Mouse (Mus musculus): ENCODE measurements at regions not wholly inside any gene's neighbourhood (a gene's known extent, or its start where the extent isn't known, plus 50 kb on each side); places are given as distances from the start of the nearest gene placed in this dataset.

GRCm38 (mm10) chr17:64538520-64538953 is 62.0 kb upstream of the Man2a1 start:
- Histone ChIP-seq H3K4me1 (ENCODE audit: control insufficient read depth, insufficient read depth, low read length) (no peaks in the 10 kb centered on the region), H3K27ac (ENCODE audit: control insufficient read depth, insufficient read depth, low read depth, low read length, poor library complexity) (no peak overlapping the region), H3K4me3 (replicated peaks; ENCODE audit: control insufficient read depth, low read depth, low read length) (no peak overlapping the region)
- TF ChIP-seq POLR2A (IDR thresholded peaks at IDR 0.05; ENCODE audit: borderline replicate concordance, control insufficient read depth, low read depth, low read length): no peak
- no peak for TF ChIP-seq CTCF (IDR thresholded peaks at IDR 0.05; ENCODE audit: control insufficient read depth, insufficient read depth, low read length)
- 50% methylated on average over 10 of the region's 10 CpGs for WGBS

GRCm38 (mm10) chr17:64540411-64540810 is 60.1 kb upstream of the Man2a1 start:
- TF ChIP-seq POLR2A (IDR thresholded peaks at IDR 0.05; ENCODE audit: borderline replicate concordance, control insufficient read depth, low read depth, low read length) (no peak), CTCF (IDR thresholded peaks at IDR 0.05; ENCODE audit: control insufficient read depth, insufficient read depth, low read length) (no peak)
- Histone ChIP-seq H3K4me3 (replicated peaks; ENCODE audit: control insufficient read depth, low read depth, low read length) (no peak overlapping the region), H3K4me1 (ENCODE audit: control insufficient read depth, insufficient read depth, low read length) (no peaks in the 10 kb centered on the region), H3K27ac (ENCODE audit: control insufficient read depth, insufficient read depth, low read depth, low read length, poor library complexity) (no peak overlapping the region)
- WGBS: 88% methylated on average over 8 of the region's 8 CpGs

GRCm38 (mm10) chr17:64548536-64548935 is 52.0 kb upstream of the Man2a1 start:
- no peak for TF ChIP-seq POLR2A (IDR thresholded peaks at IDR 0.05; ENCODE audit: borderline replicate concordance, control insufficient read depth, low read depth, low read length)
- TF ChIP-seq CTCF (IDR thresholded peaks at IDR 0.05; ENCODE audit: control insufficient read depth, insufficient read depth, low read length): no peak
- 51% methylated on average over 7 of the region's 7 CpGs for WGBS

GRCm38 (mm10) chr17:64550034-64550433 is 50.5 kb upstream of the Man2a1 start:
- Histone ChIP-seq H3K4me1 (ENCODE audit: control insufficient read depth, insufficient read depth, low read length) (no peaks in the 10 kb centered on the region), H3K27ac (ENCODE audit: control insufficient read depth, insufficient read depth, low read depth, low read length, poor library complexity) (no peak overlapping the region), H3K4me3 (replicated peaks; ENCODE audit: control insufficient read depth, low read depth, low read length) (no peak overlapping the region)
- TF ChIP-seq CTCF (IDR thresholded peaks at IDR 0.05; ENCODE audit: control insufficient read depth, insufficient read depth, low read length) (no peak), POLR2A (IDR thresholded peaks at IDR 0.05; ENCODE audit: borderline replicate concordance, control insufficient read depth, low read depth, low read length) (no peak)
- 72% methylated on average over 6 of the region's 6 CpGs for whole genome bisulfite sequencing

More at GRCm38 (mm10) chr17:64548536-64548935, 52.0 kb upstream of the Man2a1 start:
- H3K27ac ChIP-seq (ENCODE audit: control insufficient read depth, insufficient read depth, low read depth, low read length, poor library complexity): no peak overlapping the region
- no peaks in the 10 kb centered on the region for H3K4me1 ChIP-seq (ENCODE audit: control insufficient read depth, insufficient read depth, low read length)
- H3K4me3 ChIP-seq (replicated peaks; ENCODE audit: control insufficient read depth, low read depth, low read length): no peak overlapping the region

Measured in bone marrow, adult 2 months (tissue).